Mouse (Mus musculus) inflammation-experienced regulatory T-cells, adult 6 months (primary cell): ENCODE measurements around the gene Sirpa. TPM values are rescaled to one million over a fixed set of nuclear protein-coding genes. Genes with fewer than 3 reads are reported as not detected.
A peak's percentile ranks its signal among the peaks of the same experiment; 100 is the strongest.

ENCODE experiments used
- ATAC-seq: one replicate; pipeline ENCODE4 v1.8.0; 2017
- polyA plus RNA-seq, 3 experiments: library from polyadenylated mRNA; unstranded; fragments of 100-300 nt; shearing (Covaris generic); gene quantifications; one replicate each; pipeline ENCODE4 v1.2.1; 2017

The Sirpa gene
- polyA plus RNA-seq, 3 experiments from 2014 or later: 0.96 to 1.0 TPM; not detected in 1

DNA sequence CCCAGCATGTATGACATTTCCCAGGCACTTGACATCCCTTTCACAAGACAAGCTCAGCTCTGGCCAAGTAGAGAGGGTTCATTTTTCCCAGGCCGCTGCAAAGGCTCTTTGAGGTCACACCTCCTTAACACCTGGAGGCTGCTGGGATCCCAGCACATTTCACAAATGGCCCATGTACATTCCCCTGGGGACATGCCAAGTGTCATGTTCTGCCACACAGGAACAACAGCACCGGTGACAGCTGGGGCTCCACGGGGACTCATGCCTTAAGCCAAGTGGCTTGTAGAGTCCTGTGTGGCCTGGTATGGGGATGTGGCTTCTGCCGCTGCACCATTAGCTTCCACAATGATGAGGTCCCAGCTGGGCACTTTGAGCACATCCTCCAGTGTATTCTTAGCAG, 60.0 kb downstream of the Sirpa start:
- no peak for ATAC-seq

DNA sequence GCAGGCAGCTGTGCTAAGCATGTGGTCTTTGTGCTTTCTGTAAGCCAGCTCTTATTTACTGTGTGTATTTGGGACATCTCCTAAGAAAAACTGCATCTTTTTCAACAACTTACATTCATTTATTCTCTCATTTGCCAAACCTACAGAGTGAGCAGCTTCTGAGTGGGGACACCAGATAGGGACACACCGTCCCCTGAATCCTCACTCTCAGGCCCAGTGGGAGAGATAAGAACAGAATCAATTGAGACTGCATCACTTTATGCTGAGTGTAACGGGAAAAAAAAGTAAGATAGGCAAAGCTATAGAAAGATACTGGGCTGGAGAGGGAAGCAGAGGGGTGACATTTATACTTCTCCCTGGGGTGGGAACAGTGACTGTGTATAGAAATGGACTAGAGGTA, 61.0 kb downstream of the Sirpa start:
- no peak for ATAC-seq

DNA sequence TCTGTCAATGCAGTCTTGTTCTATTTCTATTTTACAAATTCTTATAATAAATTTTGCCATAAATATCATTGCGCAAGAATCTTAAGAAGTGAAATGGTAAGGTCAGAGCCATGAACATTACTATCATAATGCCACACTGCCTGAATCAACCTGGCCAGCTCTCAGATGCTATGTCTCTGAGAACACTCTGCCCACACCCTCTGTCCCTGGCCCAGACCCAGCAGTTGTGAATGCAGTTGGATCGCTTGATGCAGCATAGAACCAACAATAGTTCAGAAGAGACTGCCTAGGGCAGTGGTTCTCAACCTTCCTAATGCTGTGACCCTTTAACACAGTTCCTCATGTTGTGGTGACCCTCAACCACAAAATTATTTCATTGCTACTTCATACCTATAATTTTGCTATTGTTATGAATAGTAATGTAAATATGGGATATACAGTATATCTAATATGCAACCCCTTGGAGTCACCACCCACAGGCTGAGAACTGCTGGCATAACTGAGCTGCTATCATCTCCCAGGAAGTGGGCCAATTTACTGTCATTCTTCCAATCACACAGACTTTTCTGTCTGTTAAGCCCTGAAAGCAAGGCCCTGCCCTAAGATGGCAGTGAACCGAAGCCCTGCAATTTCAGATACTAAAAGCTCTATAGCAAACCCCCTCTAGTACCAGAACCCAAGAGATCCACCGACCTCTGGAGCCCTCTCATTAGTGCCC, 61.8 kb downstream of the Sirpa start:
- ATAC-seq: no peak

DNA sequence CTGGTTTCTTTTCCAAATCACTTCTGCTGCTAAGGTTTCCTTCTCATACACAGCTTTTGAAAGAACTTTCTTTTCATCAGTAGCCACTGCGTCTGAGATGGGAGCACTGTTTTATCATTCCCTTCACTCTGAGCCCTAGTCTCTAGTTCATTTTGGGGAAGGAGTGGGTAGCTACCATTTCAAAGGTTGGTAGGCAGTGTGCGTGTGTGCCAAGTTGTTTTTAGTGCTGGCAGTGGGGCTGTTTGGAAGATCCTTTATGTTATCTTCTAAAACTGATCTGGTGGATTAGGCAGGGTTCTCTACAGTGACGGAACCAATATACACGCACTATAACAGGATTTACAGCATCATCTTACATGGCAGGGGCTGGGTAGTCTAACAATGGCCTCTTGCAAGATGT, 62.4 kb downstream of the Sirpa start:
- no peak for ATAC-seq

DNA sequence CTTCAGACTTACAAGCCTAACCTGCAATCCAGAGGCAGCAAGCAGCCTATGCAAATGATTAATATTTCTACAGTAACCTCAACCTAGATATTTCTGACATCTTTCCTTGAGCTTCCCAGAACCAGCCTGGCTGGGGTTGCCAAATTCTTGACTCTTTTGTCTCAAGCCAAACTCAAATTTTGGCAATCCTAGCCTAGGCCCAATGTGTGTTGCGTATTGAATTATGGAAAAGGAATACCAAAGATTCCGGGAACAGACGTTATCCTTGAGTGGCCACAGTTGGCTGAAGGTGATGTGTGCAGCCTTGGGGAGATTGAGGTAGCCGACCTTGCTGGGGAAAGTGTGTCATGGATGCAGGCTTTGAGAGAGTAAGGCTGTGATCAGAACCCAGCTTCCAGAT, 66.2 kb downstream of the Sirpa start:
- no peak for ATAC-seq

DNA sequence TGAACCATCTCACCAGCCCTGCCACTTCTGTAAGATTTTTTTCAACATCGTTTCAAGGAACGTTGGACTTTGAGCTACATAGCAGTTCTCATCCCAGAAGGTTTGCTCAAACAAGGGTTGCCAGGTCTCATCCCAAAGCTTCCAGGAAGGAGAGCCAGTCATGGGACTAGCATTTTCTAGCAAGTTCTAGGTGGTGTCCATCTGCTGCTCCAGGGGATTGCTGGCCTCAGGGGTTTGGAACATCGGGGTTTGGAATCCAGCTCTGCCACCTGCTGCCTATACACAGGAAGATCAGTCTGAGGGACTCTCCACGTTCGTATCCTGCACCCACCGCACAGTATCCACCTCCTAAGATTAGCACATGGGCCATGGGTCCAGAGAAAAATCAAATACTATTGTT, 67.4 kb downstream of the Sirpa start:
- ATAC-seq: no peak

DNA sequence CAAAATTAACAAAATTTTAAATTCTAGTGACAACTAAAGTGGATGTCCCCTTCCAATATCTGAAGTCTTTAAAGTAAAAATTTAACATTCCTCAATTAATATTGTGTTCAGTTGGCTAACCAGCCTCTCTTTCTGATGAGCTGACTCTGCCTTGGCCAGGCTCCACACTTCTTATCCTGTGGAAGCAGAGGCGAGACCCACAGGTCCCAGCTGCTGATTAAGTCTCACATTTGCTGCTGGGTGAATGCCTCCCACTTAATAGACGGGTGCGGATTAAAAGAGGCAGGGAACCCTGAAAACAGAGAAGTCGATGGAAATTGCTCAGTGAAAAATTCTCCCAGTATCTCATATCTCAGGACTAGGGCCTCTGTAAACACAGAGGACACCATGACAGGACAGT, 69.8 kb downstream of the Sirpa start:
- no peak for ATAC-seq

DNA sequence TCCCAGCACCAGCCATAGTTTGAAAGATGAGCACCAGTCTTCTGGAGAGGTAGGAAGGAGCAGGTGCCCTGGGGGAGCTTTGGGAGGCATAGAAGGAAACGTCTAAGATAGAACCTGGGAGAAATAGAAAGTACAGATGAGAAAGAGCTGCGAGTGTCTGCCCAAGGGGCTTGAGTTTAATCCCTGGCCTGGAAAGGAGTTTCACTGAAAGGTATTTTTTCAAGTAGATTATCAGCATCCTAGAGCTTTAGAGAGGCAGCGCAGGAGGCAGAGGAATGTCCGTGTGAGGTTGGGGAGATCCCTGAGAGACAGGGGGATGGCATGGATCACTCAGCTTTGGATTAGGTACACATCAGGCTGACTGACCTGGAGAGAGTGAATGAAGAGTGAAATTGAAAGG, 79.3 kb downstream of the Sirpa start:
- ATAC-seq: no peak

DNA sequence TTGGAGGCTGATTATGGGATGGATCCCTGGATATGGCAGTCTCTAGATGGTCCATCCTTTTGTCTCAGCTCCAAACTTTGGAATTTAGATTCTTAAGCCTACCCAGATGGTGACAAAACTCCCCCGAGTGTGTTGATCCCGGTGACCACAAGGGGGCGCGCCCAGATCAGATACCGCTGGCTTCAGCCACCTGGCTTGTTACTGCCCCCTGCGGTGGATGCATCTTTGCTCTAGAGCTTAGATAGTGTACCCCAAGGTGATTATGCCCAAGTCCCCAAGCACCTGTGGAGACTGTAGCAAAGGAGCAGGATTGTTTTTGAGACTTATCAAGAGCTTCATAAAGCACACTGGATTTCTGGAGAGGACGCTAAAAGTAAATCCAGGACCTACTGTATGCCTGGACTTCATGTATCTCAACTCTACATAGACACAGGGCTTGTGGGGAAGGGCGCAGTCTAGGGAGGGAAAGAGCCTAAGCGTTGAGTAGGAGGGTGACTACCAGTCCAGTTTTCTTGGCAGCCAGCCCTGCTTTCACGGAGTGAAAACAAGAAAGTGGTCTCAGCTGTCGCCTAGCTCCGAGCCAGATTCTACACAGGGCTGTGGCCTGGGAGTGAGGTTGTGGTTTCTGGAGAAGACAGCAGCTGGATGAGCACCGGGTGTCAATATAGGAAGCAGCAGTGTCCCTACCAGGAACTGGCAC, 82.5 kb downstream of the Sirpa start:
- ATAC-seq: peak; percentile 67

DNA sequence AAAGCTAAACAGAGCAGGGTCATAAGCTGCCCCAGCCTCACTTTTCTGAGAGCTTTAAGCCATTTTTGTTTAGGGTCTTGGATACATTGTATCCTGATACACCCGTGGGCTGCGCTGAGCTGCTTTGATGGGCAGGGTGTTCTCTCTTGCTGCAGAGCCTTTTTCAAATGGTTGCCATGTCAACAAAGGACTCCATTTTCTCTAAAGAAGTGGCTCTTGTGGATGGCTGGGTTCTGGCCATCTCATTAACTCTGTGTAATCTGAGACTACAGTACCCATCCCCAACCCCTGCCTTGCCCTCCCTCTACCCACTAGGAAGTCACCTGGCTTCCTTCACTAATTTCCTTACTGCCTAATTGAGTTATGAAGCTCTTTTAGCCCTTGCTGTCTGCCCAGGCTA, 85.0 kb downstream of the Sirpa start:
- no peak for ATAC-seq

DNA sequence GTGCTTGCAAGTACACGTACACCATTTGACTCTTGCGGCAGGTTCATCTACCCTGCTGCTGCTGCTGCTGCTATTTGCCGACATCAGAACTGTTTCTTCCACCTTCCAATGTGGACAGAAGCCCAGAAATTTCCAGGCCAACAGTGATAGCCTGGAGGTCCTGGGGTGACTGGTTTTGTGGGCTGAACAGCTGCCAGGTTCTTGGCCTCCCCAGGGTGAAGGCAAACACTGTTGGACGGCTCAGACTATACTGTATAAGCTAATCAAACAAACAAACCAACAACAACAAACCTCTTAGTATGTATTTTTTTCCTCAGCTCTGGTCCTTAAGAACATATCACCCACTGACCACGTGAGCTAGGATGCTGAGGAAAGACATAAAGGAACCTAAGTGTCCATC, 86.4 kb downstream of the Sirpa start:
- ATAC-seq: no peak

DNA sequence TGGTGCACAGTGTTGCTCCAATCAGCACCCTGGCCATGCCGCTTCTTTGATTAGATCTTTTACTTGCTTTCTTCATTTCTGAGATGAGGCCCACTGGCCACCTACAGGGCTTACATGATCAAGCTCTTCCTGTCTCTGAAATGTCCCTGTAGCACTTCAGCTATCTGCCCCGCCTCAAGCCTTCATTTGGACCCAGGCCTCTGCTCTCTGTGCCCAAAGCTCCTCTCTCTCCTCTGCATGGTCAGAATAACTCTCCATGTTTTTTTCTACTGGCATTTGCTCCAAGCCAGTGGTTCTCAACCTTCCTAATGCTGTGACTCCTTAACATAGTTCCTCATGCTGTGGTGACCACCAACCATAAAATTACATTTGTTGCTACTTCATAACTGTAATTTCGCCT, 87.6 kb downstream of the Sirpa start:
- no peak for ATAC-seq

Other genes starting within 250 kb of the Sirpa start
- gene Il1b, start 221.7 kb upstream of the Sirpa start, polyA plus RNA-seq: 1 to 10 TPM in 1 of 3 experiments, not detected in 2; 2.1 TPM
- gene F830045P16Rik, start 56.2 kb upstream of the Sirpa start, polyA plus RNA-seq: not detected
- not detected for gene Pdyn, start 107.0 kb downstream of the Sirpa start, polyA plus RNA-seq
- gene Stk35, start 207.7 kb downstream of the Sirpa start, polyA plus RNA-seq: 1 to 10 TPM in 1 of 3 experiments, under 1 TPM in 2; 0.63 to 1.3 (median 0.67) TPM